Mouse (Mus musculus): ENCODE data around the gene Cstf1. TPM values are rescaled to one million over a fixed set of nuclear protein-coding genes. Genes with fewer than 3 reads are reported as not detected.
A peak's percentile ranks its signal among the peaks of the same experiment; 100 is the strongest.

Cstf1 gene
- polyA plus RNA-seq (2015; fragmentation: Nextera tagmentation; extraction: Ambion mirVana) = 18.8 and 19.6 TPM in 2 replicates

- WGBS (ENCODE audit: insufficient replicate concordance) = under 1% methylated on average over 66 of the region's 66 CpGs
- Histone ChIP-seq H3K9me3 (replicated peaks; ENCODE audit: control insufficient read depth, low read length) (no peaks in the 10 kb centered on the region), H3K9ac (ENCODE audit: low read depth, low read length) (peak within 1 kb of the TSS; percentile 94), H3K4me1 (ENCODE audit: control insufficient read depth, low read depth, low read length) (peaks cover 35% of the 10 kb centered on the region), H3K4me3 (ENCODE audit: low read depth, low read length) (peak within 1 kb of the TSS; percentile 91), H3K36me3 (ENCODE audit: control insufficient read depth, insufficient read depth) (peaks cover 48% of the 10 kb centered on the region), H3K27me3 (ENCODE audit: control insufficient read depth, insufficient read depth, low read depth, low read length) (no peaks in the 10 kb centered on the region), H3K4me2 (ENCODE audit: low read depth, low read length) (peak within 1 kb of the TSS; percentile 78), H3K27ac (ENCODE audit: low read length) (peak within 1 kb of the TSS; percentile 84)
- peak; percentile 98 for ATAC-seq (ENCODE audit: low read depth)
These were observed at the start of gene Cstf1, which contains the start of gene Aurka for GRCm38 (mm10) chr2:172370411-172371223. Gene Cstf1, plus strand, starts transcription at chr2:172370681. Gene Aurka, minus strand, starts transcription at chr2:172370535.

- WGBS (ENCODE audit: insufficient replicate concordance) = 15% methylated on average over 9 of the region's 9 CpGs
- Histone ChIP-seq H3K27me3 (ENCODE audit: control insufficient read depth, insufficient read depth, low read depth, low read length) (no peaks in the 10 kb centered on the region), H3K9ac (ENCODE audit: low read depth, low read length) (no peak overlapping the region), H3K27ac (ENCODE audit: low read length) (no peak overlapping the region), H3K4me2 (ENCODE audit: low read depth, low read length) (no peak overlapping the region), H3K4me1 (ENCODE audit: control insufficient read depth, low read depth, low read length) (no peaks in the 10 kb centered on the region), H3K36me3 (ENCODE audit: control insufficient read depth, insufficient read depth) (no peaks in the 10 kb centered on the region), H3K4me3 (ENCODE audit: low read depth, low read length) (no peak overlapping the region), H3K9me3 (replicated peaks; ENCODE audit: control insufficient read depth, low read length) (no peaks in the 10 kb centered on the region)
- no peak for ATAC-seq (ENCODE audit: low read depth)
These were observed 49.6 kb upstream of the Cstf1 start for GRCm38 (mm10) chr2:172320878-172321277.

- Histone ChIP-seq H3K9me3 (replicated peaks; ENCODE audit: control insufficient read depth, low read length) (no peaks in the 10 kb centered on the region), H3K36me3 (ENCODE audit: control insufficient read depth, insufficient read depth) (no peaks in the 10 kb centered on the region), H3K9ac (ENCODE audit: low read depth, low read length) (no peak overlapping the region), H3K27me3 (ENCODE audit: control insufficient read depth, insufficient read depth, low read depth, low read length) (peaks cover 17% of the 10 kb centered on the region), H3K27ac (ENCODE audit: low read length) (no peak overlapping the region), H3K4me3 (ENCODE audit: low read depth, low read length) (no peak overlapping the region), H3K4me2 (ENCODE audit: low read depth, low read length) (no peak overlapping the region), H3K4me1 (ENCODE audit: control insufficient read depth, low read depth, low read length) (no peaks in the 10 kb centered on the region)
- 41% methylated on average over 8 of the region's 8 CpGs for WGBS (ENCODE audit: insufficient replicate concordance)
- no peak for ATAC-seq (ENCODE audit: low read depth)
These were observed 42.2 kb upstream of the Cstf1 start for GRCm38 (mm10) chr2:172328248-172328647.

GRCm38 (mm10) chr2:172329179-172329578, 41.3 kb upstream of the Cstf1 start:
- WGBS (ENCODE audit: insufficient replicate concordance) = 8% methylated on average over 13 of the region's 13 CpGs
- H3K4me2 ChIP-seq (ENCODE audit: low read depth, low read length) = no peak overlapping the region
- H3K4me3 ChIP-seq (ENCODE audit: low read depth, low read length) = no peak overlapping the region
- peaks cover 17% of the 10 kb centered on the region for H3K27me3 ChIP-seq (ENCODE audit: control insufficient read depth, insufficient read depth, low read depth, low read length)
- no peaks in the 10 kb centered on the region for H3K36me3 ChIP-seq (ENCODE audit: control insufficient read depth, insufficient read depth)
- H3K4me1 ChIP-seq (ENCODE audit: control insufficient read depth, low read depth, low read length) = no peaks in the 10 kb centered on the region
- H3K27ac ChIP-seq (ENCODE audit: low read length) = no peak overlapping the region
- H3K9ac ChIP-seq (ENCODE audit: low read depth, low read length) = no peak overlapping the region
- peak; percentile 66 for ATAC-seq (ENCODE audit: low read depth)
- H3K9me3 ChIP-seq (replicated peaks; ENCODE audit: control insufficient read depth, low read length) = no peaks in the 10 kb centered on the region

GRCm38 (mm10) chr2:172338206-172338942, 32.1 kb upstream of the Cstf1 start:
- no peak overlapping the region for H3K4me3 ChIP-seq (ENCODE audit: low read depth, low read length)
- H3K4me1 ChIP-seq (ENCODE audit: control insufficient read depth, low read depth, low read length) = no peaks in the 10 kb centered on the region
- 71% methylated on average over 19 of the region's 19 CpGs for WGBS (ENCODE audit: insufficient replicate concordance)
- H3K36me3 ChIP-seq (ENCODE audit: control insufficient read depth, insufficient read depth) = no peaks in the 10 kb centered on the region
- no peak for ATAC-seq (ENCODE audit: low read depth)
- H3K27ac ChIP-seq (ENCODE audit: low read length) = no peak overlapping the region
- H3K9me3 ChIP-seq (replicated peaks; ENCODE audit: control insufficient read depth, low read length) = no peaks in the 10 kb centered on the region
- H3K9ac ChIP-seq (ENCODE audit: low read depth, low read length) = no peak overlapping the region
- no peak overlapping the region for H3K4me2 ChIP-seq (ENCODE audit: low read depth, low read length)
- H3K27me3 ChIP-seq (ENCODE audit: control insufficient read depth, insufficient read depth, low read depth, low read length) = no peaks in the 10 kb centered on the region

- no peaks in the 10 kb centered on the region for H3K36me3 ChIP-seq (ENCODE audit: control insufficient read depth, insufficient read depth)
- H3K4me3 ChIP-seq (ENCODE audit: low read depth, low read length) = no peak overlapping the region
- ATAC-seq (ENCODE audit: low read depth) = no peak
- H3K27me3 ChIP-seq (ENCODE audit: control insufficient read depth, insufficient read depth, low read depth, low read length) = no peaks in the 10 kb centered on the region
- H3K9me3 ChIP-seq (replicated peaks; ENCODE audit: control insufficient read depth, low read length) = no peaks in the 10 kb centered on the region
- H3K4me2 ChIP-seq (ENCODE audit: low read depth, low read length) = no peak overlapping the region
- WGBS (ENCODE audit: insufficient replicate concordance) = 42% methylated on average over 3 of the region's 3 CpGs
- no peak overlapping the region for H3K27ac ChIP-seq (ENCODE audit: low read length)
- H3K4me1 ChIP-seq (ENCODE audit: control insufficient read depth, low read depth, low read length) = peaks cover 9% of the 10 kb centered on the region
- no peak overlapping the region for H3K9ac ChIP-seq (ENCODE audit: low read depth, low read length)
These were observed 29.5 kb upstream of the Cstf1 start for GRCm38 (mm10) chr2:172340936-172341335.

- H3K27me3 ChIP-seq (ENCODE audit: control insufficient read depth, insufficient read depth, low read depth, low read length) = no peaks in the 10 kb centered on the region
- 54% methylated on average over 5 of the region's 5 CpGs for WGBS (ENCODE audit: insufficient replicate concordance)
- no peak for ATAC-seq (ENCODE audit: low read depth)
- no peaks in the 10 kb centered on the region for H3K9me3 ChIP-seq (replicated peaks; ENCODE audit: control insufficient read depth, low read length)
- no peak overlapping the region for H3K4me2 ChIP-seq (ENCODE audit: low read depth, low read length)
- peaks cover 9% of the 10 kb centered on the region for H3K4me1 ChIP-seq (ENCODE audit: control insufficient read depth, low read depth, low read length)
- no peak overlapping the region for H3K27ac ChIP-seq (ENCODE audit: low read length)
- no peak overlapping the region for H3K4me3 ChIP-seq (ENCODE audit: low read depth, low read length)
- no peaks in the 10 kb centered on the region for H3K36me3 ChIP-seq (ENCODE audit: control insufficient read depth, insufficient read depth)
- no peak overlapping the region for H3K9ac ChIP-seq (ENCODE audit: low read depth, low read length)
These were observed 28.9 kb upstream of the Cstf1 start for GRCm38 (mm10) chr2:172341606-172342005.

- Histone ChIP-seq H3K4me2 (ENCODE audit: low read depth, low read length) (no peak overlapping the region), H3K9me3 (replicated peaks; ENCODE audit: control insufficient read depth, low read length) (no peaks in the 10 kb centered on the region), H3K4me1 (ENCODE audit: control insufficient read depth, low read depth, low read length) (peaks cover 23% of the 10 kb centered on the region), H3K27ac (ENCODE audit: low read length) (no peak overlapping the region), H3K9ac (ENCODE audit: low read depth, low read length) (no peak overlapping the region), H3K36me3 (ENCODE audit: control insufficient read depth, insufficient read depth) (no peaks in the 10 kb centered on the region), H3K27me3 (ENCODE audit: control insufficient read depth, insufficient read depth, low read depth, low read length) (no peaks in the 10 kb centered on the region), H3K4me3 (ENCODE audit: low read depth, low read length) (no peak overlapping the region)
- 83% methylated on average over 7 of the region's 7 CpGs for WGBS (ENCODE audit: insufficient replicate concordance)
- no peak for ATAC-seq (ENCODE audit: low read depth)
These were observed 26.7 kb upstream of the Cstf1 start for GRCm38 (mm10) chr2:172343751-172344150.

GRCm38 (mm10) chr2:172344669-172345068, 25.8 kb upstream of the Cstf1 start:
- Histone ChIP-seq H3K27ac (ENCODE audit: low read length) (peak overlapping the region; percentile 16), H3K27me3 (ENCODE audit: control insufficient read depth, insufficient read depth, low read depth, low read length) (no peaks in the 10 kb centered on the region), H3K4me3 (ENCODE audit: low read depth, low read length) (peak overlapping the region; percentile 98), H3K9me3 (replicated peaks; ENCODE audit: control insufficient read depth, low read length) (no peaks in the 10 kb centered on the region), H3K9ac (ENCODE audit: low read depth, low read length) (peak overlapping the region; percentile 1; the same call in 1 of the 2 replicates), H3K36me3 (ENCODE audit: control insufficient read depth, insufficient read depth) (peaks cover 6% of the 10 kb centered on the region), H3K4me1 (ENCODE audit: control insufficient read depth, low read depth, low read length) (peaks cover 33% of the 10 kb centered on the region), H3K4me2 (ENCODE audit: low read depth, low read length) (peak overlapping the region; percentile 43)
- WGBS (ENCODE audit: insufficient replicate concordance) = 36% methylated on average over 5 of the region's 5 CpGs
- ATAC-seq (ENCODE audit: low read depth) = no peak

Measured in liver, embryonic 16.5 days (tissue).